Mouse (Mus musculus): Measurements from ENCODE around the gene Prkce.

DNA sequence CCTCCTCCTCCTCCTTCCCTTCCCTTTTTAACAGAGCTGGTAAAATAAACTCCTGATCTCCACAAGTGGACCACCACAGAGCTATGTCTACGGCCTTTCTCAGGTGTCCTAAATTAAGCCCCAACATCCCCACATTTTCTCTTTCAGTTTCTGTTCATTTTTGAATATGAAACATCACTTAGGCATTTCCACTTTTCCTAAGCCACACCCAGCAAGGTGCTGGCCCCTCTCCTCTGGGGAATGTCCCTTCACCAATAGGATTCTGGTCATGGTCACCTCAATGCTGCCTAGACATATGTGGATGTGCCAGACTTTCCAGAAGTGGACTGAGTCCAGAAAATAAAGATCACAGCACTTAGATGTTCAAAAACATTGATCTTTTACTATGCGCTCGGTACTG is 193.3 kb downstream of the Prkce start:
- TF ChIP-seq CTCF (IDR thresholded peaks at IDR 0.05; ENCODE audit: extremely low read depth, insufficient read length, insufficient replicate concordance, low read depth, low read length) (no peak), POLR2A (IDR thresholded peaks at IDR 0.05; ENCODE audit: low read depth, low read length) (no peak)

All from small intestine, adult 2 months (tissue).